Mouse (Mus musculus): ENCODE measurements around the gene Tekt4.

Tekt4 gene

DNA sequence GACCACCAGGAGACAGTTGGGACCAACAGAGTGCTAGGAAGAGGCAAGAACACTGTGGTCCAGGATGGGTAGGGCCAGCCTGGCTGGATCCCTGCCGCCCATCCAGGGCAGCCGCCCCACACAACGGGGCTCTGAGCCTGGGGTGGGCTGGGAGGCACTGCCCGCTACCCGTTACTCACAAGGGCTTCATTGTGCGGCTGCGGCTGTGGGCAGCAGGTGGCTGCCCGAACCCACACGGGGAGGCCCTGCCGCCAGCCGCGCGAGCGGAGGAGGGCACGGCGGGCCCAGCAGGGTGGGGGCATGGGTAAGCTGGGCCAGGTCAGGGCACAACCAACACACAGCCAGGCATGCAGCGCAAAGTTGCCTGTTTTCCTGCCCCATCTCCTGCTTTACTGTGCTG lies 63.7 kb downstream of the Tekt4 start:
- in situ Hi-C loops (cut with MboI; ENCODE audit: low pct_unique_long_range_greater_than_20kb in 1 of 2, low sequenced_read_pairs in 2 of 2, unreplicated experiment in 1 of 2) = no loop called here

- in situ Hi-C loops (cut with MboI; ENCODE audit: low pct_unique_long_range_greater_than_20kb in 1 of 2, low sequenced_read_pairs in 2 of 2, unreplicated experiment in 1 of 2) = no loop called here
Measured at GRCm38 (mm10) chr17:25519511-25519910, 65.1 kb downstream of the Tekt4 start.

DNA sequence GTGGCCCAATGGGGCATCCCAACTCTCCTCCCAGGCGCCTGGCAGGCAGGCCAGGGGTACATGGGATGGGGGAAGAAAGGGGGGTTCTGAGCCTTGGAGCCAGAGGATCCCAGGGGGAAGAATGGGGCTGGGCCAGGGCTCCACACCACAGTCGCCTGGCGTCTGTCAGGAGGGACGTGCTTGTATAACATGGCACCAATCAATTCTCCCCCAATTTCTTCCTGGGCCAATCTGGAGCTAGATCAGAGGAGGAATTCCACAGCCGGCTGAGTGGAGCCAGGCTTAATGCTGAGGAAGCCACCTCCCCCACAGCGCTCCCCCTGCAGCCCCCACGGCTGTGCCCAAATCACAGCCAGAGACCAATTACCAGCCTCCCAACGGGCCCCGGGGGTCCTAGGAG lies 66.1 kb downstream of the Tekt4 start:
- in situ Hi-C loops (cut with MboI; ENCODE audit: low pct_unique_long_range_greater_than_20kb in 1 of 2, low sequenced_read_pairs in 2 of 2, unreplicated experiment in 1 of 2) = no loop called here

GRCm38 (mm10) chr17:25522080-25522479 lies 67.7 kb downstream of the Tekt4 start:
- in situ Hi-C loops (cut with MboI; ENCODE audit: low pct_unique_long_range_greater_than_20kb in 1 of 2, low sequenced_read_pairs in 2 of 2, unreplicated experiment in 1 of 2) = no loop called here

Measured in mouse embryonic stem cell (cell line).